Mouse (Mus musculus) liver, embryonic 13.5 days (tissue): ENCODE measurements at regions not wholly inside any gene's neighbourhood (a gene's known extent, or its start where the extent isn't known, plus 50 kb on each side); places are given as distances from the start of the nearest gene placed in this dataset.

ENCODE experiments used
- ATAC-seq: fragments of 200-750 bp; cut with Nextera tagmentation; 2 replicates; pipeline ENCODE4 v1.8.0; 2017; ENCODE audit warnings: low read depth, mild to moderate bottlenecking, moderate number of reproducible peaks, moderate library complexity
- DNase-seq: peaks from one replicate; pipeline ENCODE4 v3.0.0; 2022
- H3K27ac ChIP-seq: fragments of 300-500 bp; sonication (generic); 2 replicates; pipeline ENCODE4 v1.5.1; 2015; ENCODE audit warnings: moderate library complexity, mild to moderate bottlenecking, inconsistent platforms
- H3K27me3 ChIP-seq: fragments of 300-500 bp; sonication (generic); 2 replicates; pipeline ENCODE4 v1.6.1; 2015; ENCODE audit warnings: mild to moderate bottlenecking, inconsistent platforms
- H3K36me3 ChIP-seq: fragments of 300-500 bp; sonication (generic); 2 replicates; pipeline ENCODE4 v1.6.1; 2015; ENCODE audit warnings: mild to moderate bottlenecking, inconsistent platforms
- H3K4me1 ChIP-seq: fragments of 300-500 bp; sonication (generic); replicated peaks from 2 replicates; pipeline ENCODE4 v1.6.1; 2015; ENCODE audit warnings: inconsistent platforms
- H3K4me2 ChIP-seq: fragments of 300-500 bp; sonication (generic); 2 replicates; pipeline ENCODE4 v1.6.1; 2015; ENCODE audit warnings: inconsistent platforms, mild to moderate bottlenecking, moderate library complexity
- H3K4me3 ChIP-seq: fragments of 300-500 bp; sonication (generic); replicated peaks from 2 replicates; pipeline ENCODE4 v1.5.1; 2015; ENCODE audit warnings: mild to moderate bottlenecking, inconsistent platforms
- H3K9ac ChIP-seq: fragments of 300-500 bp; sonication (generic); 2 replicates; pipeline ENCODE4 v1.6.1; 2015; ENCODE audit warnings: mild to moderate bottlenecking, inconsistent platforms
- H3K9me3 ChIP-seq: fragments of 300-500 bp; sonication (generic); replicated peaks from 2 replicates; pipeline ENCODE4 v1.6.1; 2016; ENCODE audit warnings: inconsistent platforms
- WGBS: fragments of 180-500 bp; shearing (Covaris S2); methylation state at CpG from one replicate; pipeline ENCODE4 v1.1.7; 2015; ENCODE audit not compliant: insufficient replicate concordance; 5-methylcytosine and 5-hydroxymethylcytosine counted together

DNA sequence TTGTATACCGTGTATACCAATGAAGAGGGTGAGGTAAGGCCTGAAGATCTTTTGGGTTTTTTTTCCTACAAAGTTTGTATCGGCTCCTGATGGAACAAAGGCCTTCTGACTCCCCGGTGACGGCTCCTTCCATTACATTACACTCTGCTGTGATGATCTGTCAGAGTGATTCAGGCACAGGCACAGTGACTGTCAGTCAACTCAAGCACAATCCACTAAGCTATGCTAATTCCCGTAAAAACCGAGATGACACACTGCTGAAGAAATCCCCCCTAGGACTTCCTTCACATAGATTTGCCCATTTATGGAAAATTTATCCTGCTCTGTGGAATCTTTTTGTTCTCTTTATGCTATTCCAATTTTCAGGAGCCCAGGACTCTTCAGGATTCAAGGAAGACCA lies 730.0 kb upstream of the Adgrl2 start:
- no peak for DNase-seq
- ATAC-seq, result no peak
- H3K4me1 ChIP-seq, result no peaks in the 10 kb centered on the region
- no peaks in the 10 kb centered on the region for H3K9me3 ChIP-seq
- WGBS, result 72% methylated on average over 6 of the region's 6 CpGs
- no peak overlapping the region for H3K4me2 ChIP-seq
- H3K4me3 ChIP-seq, result no peak overlapping the region
- H3K36me3 ChIP-seq, result no peaks in the 10 kb centered on the region
- no peak overlapping the region for H3K27ac ChIP-seq
- H3K27me3 ChIP-seq, result no peaks in the 10 kb centered on the region
- H3K9ac ChIP-seq, result no peak overlapping the region

DNA sequence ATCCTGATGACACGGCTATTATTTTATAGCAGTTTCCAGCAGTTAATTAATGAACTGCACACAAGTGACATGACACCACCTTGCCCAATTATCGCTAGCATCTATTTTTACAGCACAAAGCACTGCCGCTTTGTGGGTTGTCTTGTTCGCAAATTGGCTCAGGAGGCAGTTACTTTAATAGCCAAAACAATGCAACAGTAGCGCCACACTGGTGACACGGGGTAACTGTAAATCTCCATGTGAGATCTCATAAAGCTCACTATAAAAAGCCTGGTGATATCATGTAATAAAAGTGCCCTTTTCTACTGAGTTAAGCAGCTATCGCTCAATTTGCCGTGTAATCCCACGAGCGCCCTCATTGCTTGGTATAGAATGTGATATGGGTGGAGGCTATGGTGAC lies 715.4 kb upstream of the Adgrl2 start:
- no peak for ATAC-seq
- WGBS, result 81% methylated on average over 10 of the region's 10 CpGs
- no peak for DNase-seq
- Histone ChIP-seq H3K4me1 (no peaks in the 10 kb centered on the region), H3K27me3 (no peaks in the 10 kb centered on the region), H3K9ac (no peak overlapping the region), H3K27ac (no peak overlapping the region), H3K4me3 (no peak overlapping the region), H3K36me3 (no peaks in the 10 kb centered on the region), H3K4me2 (no peak overlapping the region), H3K9me3 (0 out of 2 replicates have a peak, but pooled peaks cover 10% of the 10 kb centered on the region)

DNA sequence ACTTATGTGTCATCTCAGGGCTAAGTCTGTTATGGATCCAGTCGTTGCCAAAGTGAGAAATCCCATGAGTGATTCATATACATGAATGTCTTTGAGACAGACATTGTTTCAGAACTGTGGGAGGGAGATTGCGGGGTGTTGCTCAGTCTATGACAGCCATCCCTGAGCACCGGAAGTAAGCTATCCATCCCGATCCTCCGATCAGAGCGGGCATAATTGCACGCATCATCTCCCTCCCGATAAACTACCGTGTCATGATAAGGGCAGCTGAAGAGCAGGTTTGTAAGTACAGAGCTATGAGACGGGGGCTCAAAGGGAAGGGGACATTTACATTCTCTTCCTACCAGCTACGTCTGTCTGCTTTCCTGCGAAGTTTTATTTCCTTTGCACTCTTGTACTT lies 715.0 kb upstream of the Adgrl2 start:
- WGBS, result 78% methylated on average over 12 of the region's 12 CpGs
- Histone ChIP-seq H3K27me3 (no peaks in the 10 kb centered on the region), H3K4me2 (no peak overlapping the region), H3K4me3 (no peak overlapping the region), H3K9ac (no peak overlapping the region), H3K36me3 (no peaks in the 10 kb centered on the region), H3K4me1 (no peaks in the 10 kb centered on the region), H3K9me3 (0 out of 2 replicates have a peak, but pooled peaks cover 10% of the 10 kb centered on the region), H3K27ac (no peak overlapping the region)
- DNase-seq (no peak), ATAC-seq (no peak)

DNA sequence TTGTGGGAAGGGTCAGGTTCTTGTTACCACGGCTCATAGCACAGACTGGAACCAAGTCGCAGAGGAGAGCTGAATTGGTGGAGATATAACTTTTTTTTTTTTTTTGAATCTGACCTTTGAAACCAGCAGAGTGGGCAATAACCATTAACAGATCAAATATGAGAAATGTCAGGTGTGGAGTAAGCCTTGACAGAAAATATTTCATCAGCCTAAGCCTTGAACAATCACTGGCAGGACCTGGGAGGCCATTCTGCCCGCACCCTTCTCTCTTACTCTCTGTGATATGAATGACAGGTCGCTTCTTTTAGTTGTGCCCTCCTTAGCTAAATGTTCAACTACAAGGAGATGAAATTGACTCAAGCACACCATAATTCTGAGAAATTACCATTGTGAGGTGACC lies 714.1 kb upstream of the Adgrl2 start:
- H3K27ac ChIP-seq, result no peak overlapping the region
- no peaks in the 10 kb centered on the region for H3K36me3 ChIP-seq
- H3K9ac ChIP-seq, result no peak overlapping the region
- DNase-seq (no peak), ATAC-seq (no peak)
- WGBS, result 66% methylated on average over 4 of the region's 4 CpGs
- H3K27me3 ChIP-seq, result no peaks in the 10 kb centered on the region
- H3K9me3 ChIP-seq, result 0 out of 2 replicates have a peak, but pooled peaks cover 10% of the 10 kb centered on the region
- no peak overlapping the region for H3K4me3 ChIP-seq
- no peak overlapping the region for H3K4me2 ChIP-seq
- no peaks in the 10 kb centered on the region for H3K4me1 ChIP-seq

DNA sequence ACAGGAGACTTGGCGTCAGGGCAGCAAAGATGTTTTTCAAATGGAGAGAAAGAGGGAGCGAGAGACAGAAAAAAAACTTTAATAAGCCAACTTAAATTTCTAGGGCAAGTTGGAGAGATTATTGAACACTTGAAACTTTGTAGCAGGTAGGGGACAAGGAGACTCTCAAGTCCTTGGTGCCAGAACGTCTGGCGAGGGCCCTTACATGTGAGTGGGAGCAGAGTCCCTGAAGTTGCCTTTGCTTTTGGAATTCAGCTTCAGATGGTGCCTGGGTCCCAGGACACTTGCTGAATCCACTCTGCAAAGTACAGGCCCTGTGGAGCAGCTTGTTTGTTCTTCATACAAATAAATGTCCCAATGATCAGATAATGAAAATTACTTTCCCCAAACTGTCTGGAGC lies 693.2 kb upstream of the Adgrl2 start:
- H3K4me2 ChIP-seq, result no peak overlapping the region
- H3K9me3 ChIP-seq, result no peaks in the 10 kb centered on the region; the same call in 1 of the 2 replicates
- no peak overlapping the region for H3K4me3 ChIP-seq
- no peaks in the 10 kb centered on the region for H3K36me3 ChIP-seq
- DNase-seq (no peak), ATAC-seq (no peak)
- WGBS, result 70% methylated on average over 4 of the region's 4 CpGs
- H3K9ac ChIP-seq, result no peak overlapping the region
- no peaks in the 10 kb centered on the region for H3K4me1 ChIP-seq
- no peaks in the 10 kb centered on the region for H3K27me3 ChIP-seq
- no peak overlapping the region for H3K27ac ChIP-seq

DNA sequence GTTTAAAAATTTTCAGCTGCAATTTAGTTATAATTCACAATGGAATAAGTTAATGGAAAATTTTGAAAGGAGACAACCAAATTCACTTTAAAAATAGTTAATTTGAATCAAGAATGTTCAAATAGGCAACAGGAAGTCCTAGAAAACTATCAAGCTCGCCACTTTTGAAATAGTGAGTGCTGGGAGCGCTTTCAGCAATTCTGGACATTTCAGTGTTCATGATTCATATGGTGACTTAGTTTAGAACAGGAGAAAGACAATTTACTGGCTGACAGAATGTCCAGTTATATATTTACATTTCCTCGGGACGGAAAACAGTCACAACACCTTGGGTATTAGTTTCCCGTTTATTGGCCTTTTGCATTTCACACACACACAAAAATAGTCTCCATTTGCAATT lies 691.9 kb upstream of the Adgrl2 start:
- no peak overlapping the region for H3K27ac ChIP-seq
- no peaks in the 10 kb centered on the region for H3K27me3 ChIP-seq
- no peak for DNase-seq
- H3K9me3 ChIP-seq, result no peaks in the 10 kb centered on the region; the same call in 1 of the 2 replicates
- no peaks in the 10 kb centered on the region for H3K36me3 ChIP-seq
- H3K4me2 ChIP-seq, result no peak overlapping the region
- no peak overlapping the region for H3K9ac ChIP-seq
- H3K4me1 ChIP-seq, result no peaks in the 10 kb centered on the region
- no peak overlapping the region for H3K4me3 ChIP-seq
- 73% methylated on average over 5 of the region's 5 CpGs for WGBS
- no peak for ATAC-seq

DNA sequence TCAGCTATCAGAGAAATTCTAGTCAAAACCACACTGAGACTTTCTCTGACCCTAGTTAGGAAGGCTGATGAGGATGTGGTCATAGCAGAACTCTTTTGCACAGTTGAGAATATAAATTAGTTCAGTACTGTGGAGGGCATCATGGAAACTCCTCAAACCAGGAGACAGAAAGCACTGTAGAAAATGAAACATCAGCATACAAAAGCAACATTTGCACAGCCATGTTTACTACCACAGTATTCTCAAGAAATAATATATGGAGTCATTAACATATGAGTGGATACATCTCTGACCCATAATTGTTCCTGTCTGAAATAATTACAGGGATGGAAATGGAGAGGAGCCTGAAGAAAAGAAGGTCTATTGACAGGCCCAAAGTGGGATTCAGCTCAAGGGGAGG lies 683.6 kb upstream of the Adgrl2 start:
- Histone ChIP-seq H3K4me3 (no peak overlapping the region), H3K36me3 (no peaks in the 10 kb centered on the region), H3K27me3 (no peaks in the 10 kb centered on the region), H3K4me2 (no peak overlapping the region), H3K27ac (no peak overlapping the region), H3K4me1 (no peaks in the 10 kb centered on the region), H3K9ac (no peak overlapping the region), H3K9me3 (no peaks in the 10 kb centered on the region; the same call in 1 of the 2 replicates)
- ATAC-seq (no peak), DNase-seq (no peak)

DNA sequence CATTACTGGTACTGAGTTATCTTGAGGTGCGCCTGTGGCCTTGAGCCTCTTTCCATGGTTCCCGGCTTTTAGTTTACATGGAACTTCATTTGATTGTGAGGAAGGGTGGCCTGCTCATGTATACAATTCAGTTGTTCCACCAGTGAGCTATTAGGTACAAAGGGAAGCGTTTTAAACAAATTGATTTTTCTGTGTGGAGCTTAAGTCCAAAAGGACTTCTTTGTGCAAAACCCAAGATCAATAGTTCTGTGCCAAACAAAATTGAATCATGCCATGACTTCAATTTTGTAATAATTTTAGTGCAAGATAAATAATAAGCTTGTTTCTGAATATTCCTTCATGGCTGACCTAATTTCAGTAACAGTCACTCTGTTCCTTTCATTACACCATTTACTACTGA lies 674.3 kb upstream of the Adgrl2 start:
- Histone ChIP-seq H3K27ac (no peak overlapping the region), H3K4me2 (no peak overlapping the region), H3K9me3 (no peaks in the 10 kb centered on the region), H3K9ac (no peak overlapping the region), H3K36me3 (no peaks in the 10 kb centered on the region), H3K27me3 (no peaks in the 10 kb centered on the region), H3K4me3 (no peak overlapping the region), H3K4me1 (no peaks in the 10 kb centered on the region)
- ATAC-seq, result no peak
- 65% methylated on average over 3 of the region's 3 CpGs for WGBS
- DNase-seq, result no peak

DNA sequence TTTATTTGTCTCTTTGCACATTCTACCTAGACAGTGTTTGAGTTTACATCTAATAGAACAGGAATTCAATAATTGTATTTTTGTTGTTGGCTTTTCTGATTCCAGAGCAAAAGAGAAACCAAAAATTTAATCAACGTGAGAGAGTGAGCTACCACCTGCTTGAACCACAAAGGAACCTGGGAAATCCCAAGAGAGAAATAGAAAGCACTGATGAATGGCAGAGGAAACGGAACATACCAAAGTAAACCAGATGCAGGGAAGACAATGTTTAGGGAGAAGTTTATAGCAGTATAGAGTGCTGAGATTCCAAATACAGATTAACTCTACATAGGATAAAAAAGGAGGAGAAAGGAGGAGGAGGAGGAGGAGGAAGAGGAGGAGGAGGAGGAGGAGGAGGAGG lies 648.0 kb upstream of the Adgrl2 start:
- H3K9ac ChIP-seq, result no peak overlapping the region
- H3K4me3 ChIP-seq, result no peak overlapping the region
- H3K4me2 ChIP-seq, result no peak overlapping the region
- no peak for DNase-seq
- 62% methylated on average over 2 of the region's 2 CpGs for WGBS
- no peaks in the 10 kb centered on the region for H3K36me3 ChIP-seq
- H3K27ac ChIP-seq, result no peak overlapping the region
- no peaks in the 10 kb centered on the region for H3K27me3 ChIP-seq
- no peaks in the 10 kb centered on the region for H3K9me3 ChIP-seq
- no peak for ATAC-seq
- H3K4me1 ChIP-seq, result no peaks in the 10 kb centered on the region

DNA sequence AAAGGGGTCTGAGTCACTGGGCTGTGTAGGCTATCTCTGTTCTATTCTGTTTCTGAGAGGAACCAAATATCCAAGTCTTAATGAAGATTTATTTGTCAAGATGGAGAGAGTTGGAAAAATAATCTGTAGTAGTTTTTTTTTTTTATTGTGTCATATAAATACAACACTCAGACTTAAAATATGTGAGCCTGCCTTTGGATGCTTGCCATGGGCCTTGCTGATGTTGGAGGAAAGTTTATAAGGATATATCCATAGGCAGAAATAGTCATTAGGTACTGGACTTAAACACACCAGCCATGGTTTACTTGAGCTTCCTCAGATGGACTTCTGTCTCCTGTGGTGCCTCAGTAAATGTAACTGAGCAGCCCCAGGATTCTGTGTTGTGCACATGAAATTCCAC lies 635.8 kb upstream of the Adgrl2 start:
- ATAC-seq (no peak), DNase-seq (no peak)
- Histone ChIP-seq H3K27ac (no peak overlapping the region), H3K4me3 (no peak overlapping the region), H3K9ac (no peak overlapping the region), H3K36me3 (no peaks in the 10 kb centered on the region), H3K4me1 (no peaks in the 10 kb centered on the region), H3K27me3 (no peaks in the 10 kb centered on the region), H3K4me2 (no peak overlapping the region), H3K9me3 (no peaks in the 10 kb centered on the region)

DNA sequence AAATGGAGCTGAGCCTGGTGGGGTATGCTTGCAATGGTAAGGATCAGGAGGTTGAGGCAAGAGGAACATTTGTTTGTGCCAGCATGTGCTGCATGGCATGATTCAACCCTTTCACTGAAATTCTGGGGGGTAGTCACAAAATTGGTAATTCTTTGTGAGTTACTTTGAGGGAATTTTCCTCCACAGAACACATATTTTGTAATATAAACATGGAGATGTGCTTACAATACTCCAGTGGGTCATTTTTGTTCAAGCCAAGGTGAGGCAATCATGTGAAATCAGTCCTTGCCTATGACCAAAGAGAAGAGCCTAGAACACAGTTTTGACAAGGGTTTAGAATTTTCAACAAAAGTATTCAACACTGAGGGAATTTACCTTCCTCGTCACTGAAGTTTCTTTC lies 635.1 kb upstream of the Adgrl2 start:
- Histone ChIP-seq H3K4me2 (no peak overlapping the region), H3K4me3 (no peak overlapping the region), H3K36me3 (no peaks in the 10 kb centered on the region), H3K9me3 (no peaks in the 10 kb centered on the region), H3K9ac (no peak overlapping the region), H3K4me1 (no peaks in the 10 kb centered on the region), H3K27ac (no peak overlapping the region), H3K27me3 (no peaks in the 10 kb centered on the region)
- no peak for ATAC-seq
- no peak for DNase-seq
- 64% methylated on average over 1 of the region's 1 CpGs for WGBS

DNA sequence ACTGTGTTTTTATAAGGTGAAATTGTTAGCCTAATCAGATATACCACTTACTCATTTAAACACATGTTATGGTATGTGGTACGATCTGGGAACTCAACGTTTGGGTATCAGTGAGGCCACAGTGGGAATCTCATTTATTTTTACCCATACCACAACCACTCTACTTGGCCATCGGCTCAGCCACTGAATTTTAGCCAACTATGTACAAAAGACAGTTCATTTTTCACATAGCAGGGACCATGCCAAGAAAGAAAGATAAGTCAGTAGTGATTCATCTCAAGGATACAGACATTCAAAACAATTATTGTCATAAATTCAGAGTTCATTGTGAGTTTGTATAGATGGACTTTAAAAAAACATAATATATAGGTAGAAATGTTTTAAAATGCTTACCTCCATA lies 634.7 kb upstream of the Adgrl2 start:
- H3K9me3 ChIP-seq, result no peaks in the 10 kb centered on the region
- no peak overlapping the region for H3K9ac ChIP-seq
- ATAC-seq (no peak), DNase-seq (no peak)
- H3K27ac ChIP-seq, result no peak overlapping the region
- no peaks in the 10 kb centered on the region for H3K27me3 ChIP-seq
- H3K36me3 ChIP-seq, result no peaks in the 10 kb centered on the region
- no peaks in the 10 kb centered on the region for H3K4me1 ChIP-seq
- no peak overlapping the region for H3K4me2 ChIP-seq
- WGBS, result 52% methylated on average over 3 of the region's 3 CpGs
- H3K4me3 ChIP-seq, result no peak overlapping the region
